Mouse (Mus musculus) bone marrow, adult 2 months (tissue): ENCODE measurements around the gene 9530053A07Rik.

Source experiments
- CTCF ChIP-seq: fragments of 200-500 bp; IDR thresholded peaks from 2 replicates; pipeline ENCODE4 v1.5.1; 2011; ENCODE audit warnings: low read length, control low read depth; ENCODE audit not compliant: control insufficient read depth, insufficient read depth
- POLR2A ChIP-seq: fragments of 200-500 bp; IDR thresholded peaks from 2 replicates; pipeline ENCODE4 v1.6.1; 2011; ENCODE audit warnings: low read depth, mild to moderate bottlenecking, control low read depth, low read length, borderline replicate concordance; ENCODE audit not compliant: control insufficient read depth

- TF ChIP-seq POLR2A = no peak
- no peak for TF ChIP-seq CTCF
These were observed 30.6 kb downstream of the 9530053A07Rik start for GRCm38 (mm10) chr7:28159893-28160292.
